Mouse (Mus musculus) neural tube, embryonic 12.5 days (tissue): ENCODE measurements around the gene Rab3a. TPM values are rescaled to one million over a fixed set of nuclear protein-coding genes. Genes with fewer than 3 reads are reported as not detected.

Experiments used
- microRNA-seq: library from miRNA; unstranded; fragments of <30 nt; microRNA quantifications from one replicate; pipeline ENCODE4, GENCODE M21; 2017
- polyA plus RNA-seq: library from polyadenylated mRNA; unstranded; fragments of >200 nt; fragmentation: Nextera tagmentation; extraction: Ambion mirVana; gene quantifications from 2 replicates; pipeline ENCODE4 v1.2.1, GENCODE M21; 2016

Gene Rab3a
- polyA plus RNA-seq, 1 experiment from 2014 or later = 199 TPM

Small RNA genes lying within 50 kb of the gene (microRNA-seq; reads per million reads assigned to microRNA genes)
- not detected for gene Mir7240

Other genes with a start within 250 kb of the Rab3a start
- gene Rex1bd, start 247.9 kb upstream of the Rab3a start, polyA plus RNA-seq = 123 and 135 TPM in 2 replicates
- gene Uba52, start 243.9 kb upstream of the Rab3a start, polyA plus RNA-seq = 766 and 781 TPM in 2 replicates
- gene Fkbp8, start 227.0 kb upstream of the Rab3a start, polyA plus RNA-seq = 349 and 353 TPM in 2 replicates
- gene Kxd1, start 226.7 kb upstream of the Rab3a start, polyA plus RNA-seq = 45.5 and 50.3 TPM in 2 replicates
- gene Ell, start 215.2 kb upstream of the Rab3a start, polyA plus RNA-seq = 17.8 and 19.5 TPM in 2 replicates
- 116 TPM in 2 replicates for gene Isyna1, start 160.3 kb upstream of the Rab3a start, polyA plus RNA-seq
- 139 and 144 TPM in 2 replicates for gene Ssbp4, start 145.8 kb upstream of the Rab3a start, polyA plus RNA-seq
- 0.68 and 1.3 TPM in 2 replicates for gene Lrrc25, start 138.5 kb upstream of the Rab3a start, polyA plus RNA-seq
- 0.14 TPM in 1 of 2 replicates, not detected in the other for gene Gdf15, start 122.2 kb upstream of the Rab3a start, polyA plus RNA-seq
- gene Pgpep1, start 94.3 kb upstream of the Rab3a start, polyA plus RNA-seq = 181 and 188 TPM in 2 replicates
- 264 and 277 TPM in 2 replicates for gene Lsm4, start 81.4 kb upstream of the Rab3a start, polyA plus RNA-seq
- 248 and 267 TPM in 2 replicates for gene Jund, start 55.7 kb upstream of the Rab3a start, polyA plus RNA-seq
- gene Iqcn, start 51.2 kb upstream of the Rab3a start, polyA plus RNA-seq = 0.06 and 0.16 TPM in 2 replicates
- not detected in 2 replicates for gene Gm3336, start 36.1 kb upstream of the Rab3a start, polyA plus RNA-seq
- gene Pde4c, start 31.0 kb upstream of the Rab3a start, polyA plus RNA-seq = 0.19 and 0.41 TPM in 2 replicates
- 45.0 and 51.2 TPM in 2 replicates for gene Mpv17l2, start 6.3 kb downstream of the Rab3a start, polyA plus RNA-seq
- gene Pik3r2, start 22.0 kb downstream of the Rab3a start, polyA plus RNA-seq = 84.0 and 84.6 TPM in 2 replicates
- 15.9 and 17.4 TPM in 2 replicates for gene Mast3, start 50.4 kb downstream of the Rab3a start, polyA plus RNA-seq
- gene Il12rb1, start 53.8 kb downstream of the Rab3a start, polyA plus RNA-seq = not detected in 2 replicates
- gene Arrdc2, start 85.0 kb downstream of the Rab3a start, polyA plus RNA-seq = 9.7 and 10.2 TPM in 2 replicates
- gene Kcnn1, start 108.6 kb downstream of the Rab3a start, polyA plus RNA-seq = 24.8 and 26.4 TPM in 2 replicates
- gene Ccdc124, start 119.3 kb downstream of the Rab3a start, polyA plus RNA-seq = 142 and 145 TPM in 2 replicates
- 0.91 and 1.5 TPM in 2 replicates for gene Slc5a5, start 138.1 kb downstream of the Rab3a start, polyA plus RNA-seq
- 2,364 and 2,595 TPM in 2 replicates for gene Rpl18a, start 142.7 kb downstream of the Rab3a start, polyA plus RNA-seq
- 59.3 and 62.6 TPM in 2 replicates for gene Map1s, start 151.3 kb downstream of the Rab3a start, polyA plus RNA-seq